Mouse (Mus musculus) forebrain, embryonic 10.5 days (tissue): ENCODE measurements at regions not wholly inside any gene's neighbourhood (a gene's known extent, or its start where the extent isn't known, plus 50 kb on each side); places are given as distances from the start of the nearest gene placed in this dataset.
"Not testable (repeated sequence)": the region's sequence is repeated elsewhere in the genome, so short reads cannot be mapped to it uniquely, and the experiment has no call there.

Experiments used
- DNase-seq: peaks from one replicate; pipeline ENCODE4 v3.0.0-alpha.2; 2017; ENCODE audit warnings: low spot score; ENCODE audit errors: extremely low spot score
- H3K27ac ChIP-seq: fragments of 300-500 bp; sonication (generic); 2 replicates; pipeline ENCODE4 v1.5.1; 2016; ENCODE audit warnings: mild to moderate bottlenecking
- H3K27me3 ChIP-seq: fragments of 300-500 bp; sonication (generic); 2 replicates; pipeline ENCODE4 v1.6.1; 2016; ENCODE audit warnings: mild to moderate bottlenecking; ENCODE audit not compliant: poor library complexity, severe bottlenecking
- H3K36me3 ChIP-seq: fragments of 300-500 bp; sonication (generic); replicated peaks from 2 replicates; pipeline ENCODE4 v1.6.1; 2016; ENCODE audit warnings: mild to moderate bottlenecking, moderate library complexity
- H3K4me1 ChIP-seq: fragments of 300-500 bp; sonication (generic); 2 replicates; pipeline ENCODE4 v1.6.1; 2016
- H3K4me3 ChIP-seq: fragments of 300-500 bp; sonication (generic); 2 replicates; pipeline ENCODE4 v1.5.1; 2016; ENCODE audit warnings: mild to moderate bottlenecking, moderate library complexity
- H3K9me3 ChIP-seq: fragments of 300-500 bp; sonication (generic); 2 replicates; pipeline ENCODE4 v1.6.1; 2016; ENCODE audit warnings: mild to moderate bottlenecking, moderate library complexity
- WGBS: fragments of 180-500 bp; shearing (Covaris S2); methylation state at CpG from one replicate; pipeline ENCODE4 v1.1.7; 2016; 5-methylcytosine and 5-hydroxymethylcytosine counted together

DNA sequence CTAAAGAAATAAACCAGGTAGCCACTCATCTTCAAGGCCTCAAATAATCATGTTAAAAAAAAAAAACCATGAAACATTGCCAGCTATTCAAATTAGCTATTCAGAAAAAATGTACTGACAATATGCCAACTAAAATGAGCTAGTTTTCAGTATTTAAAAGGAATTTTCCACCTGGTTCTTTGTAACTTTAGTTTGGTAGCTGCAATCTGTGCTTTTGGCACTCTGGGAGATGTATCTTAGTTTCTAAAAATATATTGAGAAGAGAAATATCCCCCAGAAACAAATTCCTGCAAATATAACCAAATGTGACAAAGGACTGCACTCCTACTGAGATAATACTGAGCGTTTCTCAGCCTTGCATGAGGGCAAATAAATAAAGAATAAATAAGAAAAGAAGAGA is 1317.8 kb upstream of the Adam24 start:
- Histone ChIP-seq H3K4me1 (no peaks in the 10 kb centered on the region), H3K36me3 (no peaks in the 10 kb centered on the region), H3K27me3 (no peaks in the 10 kb centered on the region), H3K4me3 (no peak overlapping the region), H3K27ac (no peak overlapping the region), H3K9me3 (no peaks in the 10 kb centered on the region)
- no peak for DNase-seq
- WGBS = 93% methylated on average over 1 of the region's 1 CpGs

DNA sequence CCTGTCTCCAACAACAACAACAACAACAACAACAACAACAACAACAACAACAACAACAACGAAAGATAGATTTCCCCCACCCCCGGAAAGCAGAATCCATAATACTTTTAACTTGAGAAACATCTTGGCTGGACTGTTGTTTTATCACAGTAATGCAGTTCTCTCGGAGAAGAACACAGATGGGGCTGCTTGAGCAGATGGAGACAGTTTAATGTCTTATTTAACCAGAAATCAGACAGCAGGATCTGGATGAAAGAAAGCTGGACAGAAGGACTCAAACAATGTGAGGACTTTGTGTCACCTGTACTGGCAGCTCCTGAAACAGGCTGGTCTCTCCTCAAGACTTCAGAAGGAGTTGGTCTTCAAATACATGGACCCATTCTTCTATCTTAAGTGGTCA is 1317.0 kb upstream of the Adam24 start:
- H3K27ac ChIP-seq = no peak overlapping the region
- no peaks in the 10 kb centered on the region for H3K27me3 ChIP-seq
- no peak for DNase-seq
- no peaks in the 10 kb centered on the region for H3K36me3 ChIP-seq
- H3K9me3 ChIP-seq = no peaks in the 10 kb centered on the region
- H3K4me3 ChIP-seq = no peak overlapping the region
- 94% methylated on average over 3 of the region's 3 CpGs for WGBS
- no peaks in the 10 kb centered on the region for H3K4me1 ChIP-seq

DNA sequence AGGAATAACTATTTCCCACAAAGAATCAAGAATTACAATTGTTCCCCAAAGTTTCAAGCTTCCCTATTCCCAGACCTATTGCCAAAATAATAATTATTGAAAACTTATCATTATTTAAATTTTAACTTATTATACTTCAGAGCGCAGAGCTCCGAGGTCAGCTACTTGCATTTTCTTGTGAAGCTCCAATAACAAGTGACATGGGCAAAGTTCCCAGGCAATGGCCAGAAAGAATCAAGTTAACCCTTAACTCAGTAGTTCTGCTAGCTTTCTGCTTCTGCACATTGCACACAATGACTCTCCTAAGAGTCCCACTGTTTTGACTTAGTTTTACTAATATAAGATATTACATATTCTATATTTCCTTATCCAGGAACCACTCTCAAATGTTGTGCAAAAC is 1308.5 kb upstream of the Adam24 start:
- H3K4me3 ChIP-seq, H3K27me3 ChIP-seq, H3K9me3 ChIP-seq, H3K4me1 ChIP-seq, DNase-seq, H3K27ac ChIP-seq, H3K36me3 ChIP-seq: not testable (repeated sequence)
- 86% methylated on average over 2 of the region's 2 CpGs for WGBS
